Mouse (Mus musculus): ENCODE measurements around the gene Sfxn3. TPM values are rescaled to one million over a fixed set of nuclear protein-coding genes. Genes with fewer than 3 reads are reported as not detected.

The Sfxn3 gene
- polyA plus RNA-seq, 1 experiment from 2014 or later = 2.5 TPM

DNA sequence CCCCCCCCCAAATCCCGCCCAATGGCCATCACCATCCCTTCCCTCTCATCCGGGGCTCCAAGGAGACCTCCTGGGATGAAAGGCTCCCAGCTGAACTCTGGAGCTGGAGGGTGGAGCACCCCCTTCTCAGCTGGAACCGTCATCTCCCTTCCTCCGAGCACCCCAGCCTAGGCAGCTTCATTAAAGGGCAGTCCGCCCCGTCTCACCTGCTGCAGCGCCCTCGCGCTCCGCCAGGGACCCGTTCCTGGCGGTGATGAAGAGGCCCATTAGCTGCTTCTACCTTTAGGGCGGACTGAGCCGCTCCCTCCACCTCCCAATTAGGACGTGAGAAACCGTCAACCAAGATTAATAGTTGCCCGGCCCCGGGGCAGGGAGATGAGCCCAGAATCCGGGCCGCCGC, 17.9 kb downstream of the Sfxn3 start:
- no peaks in the 10 kb centered on the region for H3K36me3 ChIP-seq (replicated peaks; ENCODE audit: insufficient read depth, low read length)
- WGBS (ENCODE audit: insufficient replicate concordance) = 24% methylated on average over 20 of the region's 21 CpGs
- H3K4me3 ChIP-seq (ENCODE audit: low read depth, low read length) = no peak overlapping the region
- no peak for DNase-seq
- no peak for ATAC-seq
- H3K27ac ChIP-seq (ENCODE audit: low read depth) = no peak overlapping the region
- no peak overlapping the region for H3K4me2 ChIP-seq (ENCODE audit: low read depth, low read length)
- H3K9me3 ChIP-seq (ENCODE audit: low read length) = no peaks in the 10 kb centered on the region
- peaks cover 9% of the 10 kb centered on the region; the same call in 1 of the 2 replicates for H3K4me1 ChIP-seq (ENCODE audit: insufficient read depth)
- no peak overlapping the region for H3K9ac ChIP-seq (replicated peaks)
- TF ChIP-seq EP300 (IDR thresholded peaks at IDR 0.05; ENCODE audit: low read depth) (no peak), CTCF (IDR thresholded peaks at IDR 0.05; ENCODE audit: low read depth) (no peak)
- peaks cover 36% of the 10 kb centered on the region for H3K27me3 ChIP-seq (ENCODE audit: insufficient read depth, low read length)

DNA sequence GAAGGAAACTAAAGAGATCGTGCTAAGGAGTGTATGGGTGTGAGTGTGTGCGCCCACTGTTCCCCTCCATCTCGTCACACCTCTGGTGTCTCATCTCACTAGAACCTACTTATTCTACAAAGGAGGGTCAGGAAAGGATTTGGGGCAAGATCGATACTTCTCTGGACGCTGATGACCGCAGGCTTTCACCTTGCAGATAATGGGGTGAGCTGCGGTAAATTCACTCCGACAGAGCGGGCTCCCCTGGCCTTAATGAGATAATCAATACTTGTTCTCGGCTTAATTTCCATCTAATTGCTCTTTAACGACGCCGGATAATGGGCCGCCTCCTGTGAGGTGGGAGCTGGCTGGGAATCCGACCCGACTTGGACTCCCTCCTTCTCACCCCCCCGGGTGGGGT, 19.9 kb downstream of the Sfxn3 start:
- Histone ChIP-seq H3K27me3 (ENCODE audit: insufficient read depth, low read length) (peaks cover 36% of the 10 kb centered on the region), H3K36me3 (replicated peaks; ENCODE audit: insufficient read depth, low read length) (no peaks in the 10 kb centered on the region), H3K4me1 (ENCODE audit: insufficient read depth) (peaks cover 15% of the 10 kb centered on the region), H3K9me3 (ENCODE audit: low read length) (no peaks in the 10 kb centered on the region), H3K9ac (replicated peaks) (no peak overlapping the region), H3K4me3 (ENCODE audit: low read depth, low read length) (no peak overlapping the region), H3K27ac (ENCODE audit: low read depth) (no peak overlapping the region), H3K4me2 (ENCODE audit: low read depth, low read length) (no peak overlapping the region)
- ATAC-seq = no peak
- 58% methylated on average over 17 of the region's 17 CpGs for WGBS (ENCODE audit: insufficient replicate concordance)
- no peak for TF ChIP-seq CTCF (IDR thresholded peaks at IDR 0.05; ENCODE audit: low read depth)
- no peak for TF ChIP-seq EP300 (IDR thresholded peaks at IDR 0.05; ENCODE audit: low read depth)
- DNase-seq = no peak

DNA sequence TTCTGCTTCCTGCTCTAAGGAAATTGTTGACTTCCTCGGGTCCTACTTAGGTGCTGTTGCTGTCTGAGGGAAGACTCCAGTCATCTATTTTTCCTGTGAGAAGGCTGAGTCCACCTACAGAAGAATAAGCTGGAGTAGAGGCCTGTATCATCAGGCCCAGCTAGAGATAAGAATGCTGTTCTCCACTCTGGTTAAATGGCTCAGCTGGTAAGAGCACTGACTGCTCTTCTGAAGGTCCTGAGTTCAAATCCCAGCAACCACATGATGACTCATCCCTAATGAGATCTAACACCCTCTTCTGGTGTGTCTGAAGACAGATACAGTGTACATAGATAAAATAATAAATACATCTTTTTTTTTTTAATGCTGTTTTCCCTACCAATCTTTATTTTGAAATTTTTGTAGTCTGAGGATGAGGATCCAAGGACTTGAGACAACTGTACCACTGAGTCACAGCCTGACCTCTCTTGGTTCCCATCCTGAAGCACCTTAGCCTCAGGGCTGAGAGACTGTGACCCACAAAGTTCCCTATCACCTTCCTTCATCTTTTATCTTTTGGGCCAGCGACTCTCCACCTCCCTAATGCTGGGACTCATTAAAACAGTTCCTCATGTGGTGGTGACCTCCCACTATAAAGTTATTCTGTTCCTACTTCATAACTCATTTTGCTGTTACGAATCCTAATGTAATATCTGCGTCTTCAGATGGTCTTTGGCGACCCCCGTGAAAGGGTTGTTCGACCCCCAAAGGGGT, 20.6 kb downstream of the Sfxn3 start:
- peaks cover 15% of the 10 kb centered on the region for H3K4me1 ChIP-seq (ENCODE audit: insufficient read depth)

DNA sequence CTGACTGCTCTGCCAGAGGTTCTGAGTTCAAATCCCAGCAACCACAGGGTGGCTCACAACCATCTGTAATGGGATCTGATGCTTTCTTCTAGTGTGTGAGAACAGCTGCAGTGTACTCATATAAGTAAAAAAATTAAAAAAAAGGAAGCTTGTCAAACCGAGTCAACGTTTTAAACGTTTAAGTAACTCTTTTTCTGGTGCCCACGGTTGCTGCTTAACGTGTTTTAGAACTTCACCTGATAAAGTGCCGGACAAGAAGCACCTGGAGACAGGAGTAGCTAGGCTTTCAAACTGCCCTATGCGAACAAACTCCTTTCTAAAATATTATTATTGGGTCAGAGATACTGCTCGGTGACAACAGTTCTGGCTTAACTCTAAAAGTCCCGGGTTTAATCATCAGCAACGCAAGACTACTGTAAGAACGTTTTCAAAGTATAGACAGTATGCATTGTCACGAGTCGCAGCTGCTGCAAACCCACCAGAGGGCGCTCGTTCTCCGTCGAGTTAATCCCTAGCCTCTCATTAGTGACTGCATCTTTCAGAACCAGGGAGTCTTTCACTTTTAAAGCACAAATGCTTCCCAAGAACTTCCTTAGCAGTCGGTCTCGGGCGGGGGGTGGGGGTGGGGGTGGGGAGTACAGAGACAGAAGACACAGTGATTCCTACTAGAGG, 26.7 kb downstream of the Sfxn3 start:
- WGBS (ENCODE audit: insufficient replicate concordance) = 6% methylated on average over 20 of the region's 20 CpGs
- Histone ChIP-seq H3K36me3 (replicated peaks; ENCODE audit: insufficient read depth, low read length) (no peaks in the 10 kb centered on the region), H3K4me1 (ENCODE audit: insufficient read depth) (peaks cover 26% of the 10 kb centered on the region), H3K9ac (replicated peaks) (peak overlapping the region; percentile 77), H3K4me2 (ENCODE audit: low read depth, low read length) (peak overlapping the region; percentile 91), H3K27me3 (ENCODE audit: insufficient read depth, low read length) (peaks cover 30% of the 10 kb centered on the region), H3K27ac (ENCODE audit: low read depth) (peak overlapping the region; percentile 89), H3K4me3 (ENCODE audit: low read depth, low read length) (peak overlapping the region; percentile 58), H3K9me3 (ENCODE audit: low read length) (no peaks in the 10 kb centered on the region)
- TF ChIP-seq EP300 (IDR thresholded peaks at IDR 0.05; ENCODE audit: low read depth) (no peak), CTCF (IDR thresholded peaks at IDR 0.05; ENCODE audit: low read depth) (peak; percentile 93)
- ATAC-seq (peak; percentile 54), DNase-seq (peak; percentile 92)

More for the DNA sequence above, 20.6 kb downstream of the Sfxn3 start:
- H3K4me3 ChIP-seq (ENCODE audit: low read depth, low read length) = no peak overlapping the region
- TF ChIP-seq EP300 (IDR thresholded peaks at IDR 0.05; ENCODE audit: low read depth) = no peak
- TF ChIP-seq CTCF (IDR thresholded peaks at IDR 0.05; ENCODE audit: low read depth) = no peak
- WGBS (ENCODE audit: insufficient replicate concordance) = 57% methylated on average over 7 of the region's 7 CpGs
- H3K27me3 ChIP-seq (ENCODE audit: insufficient read depth, low read length) = peaks cover 36% of the 10 kb centered on the region
- ATAC-seq (no peak), DNase-seq (no peak)
- no peaks in the 10 kb centered on the region for H3K9me3 ChIP-seq (ENCODE audit: low read length)
- no peak overlapping the region for H3K27ac ChIP-seq (ENCODE audit: low read depth)
- H3K9ac ChIP-seq (replicated peaks) = no peak overlapping the region
- H3K4me2 ChIP-seq (ENCODE audit: low read depth, low read length) = no peak overlapping the region
- H3K36me3 ChIP-seq (replicated peaks; ENCODE audit: insufficient read depth, low read length) = no peaks in the 10 kb centered on the region

DNA sequence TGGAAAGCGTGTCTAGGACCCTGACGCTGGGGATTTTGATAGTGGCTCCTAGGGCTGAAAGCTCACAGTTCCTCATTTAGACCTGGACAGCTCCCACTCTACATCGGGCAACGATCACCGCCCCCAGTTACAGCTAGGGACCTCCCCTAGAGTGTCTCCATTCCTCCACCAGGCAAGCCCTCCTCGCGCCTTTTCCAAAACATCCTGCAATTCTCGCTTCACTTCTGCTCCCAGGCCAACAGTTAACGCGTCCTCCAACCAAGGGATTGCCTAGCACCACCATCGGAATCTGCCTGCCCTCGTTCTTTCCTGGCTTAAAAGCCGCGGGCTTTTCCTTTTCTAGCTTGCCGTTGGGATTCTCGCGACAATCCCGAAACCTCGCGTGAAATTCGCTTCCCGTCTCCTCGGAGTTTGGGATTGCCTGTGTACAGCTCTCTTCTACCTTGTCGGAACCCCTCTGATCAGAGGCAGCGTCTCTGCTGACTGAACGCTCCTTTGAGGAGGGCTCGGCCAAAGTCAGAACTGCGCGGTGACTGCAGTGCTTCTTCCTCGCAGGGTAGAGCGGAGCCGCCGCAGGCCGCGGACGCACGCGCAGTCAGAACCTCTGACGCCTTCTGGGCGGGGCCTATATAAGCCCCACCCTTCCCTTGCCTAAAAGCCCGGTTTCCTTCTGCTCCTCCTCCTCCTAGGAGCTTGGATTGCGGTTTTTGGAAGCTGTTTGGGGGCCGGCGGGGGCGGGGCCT, 27.4 kb downstream of the Sfxn3 start, which contains the start of gene Kazald1:
TSS of gene Kazald1 (plus strand) at position 662 of the 743 bp plus-strand sequence.
- peak; percentile 90 for ATAC-seq
- no peaks in the 10 kb centered on the region for H3K36me3 ChIP-seq (replicated peaks; ENCODE audit: insufficient read depth, low read length)
- TF ChIP-seq EP300 (IDR thresholded peaks at IDR 0.05; ENCODE audit: low read depth) (peak; percentile 68; the same call in 1 of the 2 replicates), CTCF (IDR thresholded peaks at IDR 0.05; ENCODE audit: low read depth) (0 out of 2 replicates have a peak, but pooled peaks have one; percentile 1)
- H3K4me1 ChIP-seq (ENCODE audit: insufficient read depth) = peaks cover 30% of the 10 kb centered on the region
- DNase-seq = peak; percentile 94
- whole genome bisulfite sequencing (ENCODE audit: insufficient replicate concordance) = under 1% methylated on average over 45 of the region's 45 CpGs
- H3K27me3 ChIP-seq (ENCODE audit: insufficient read depth, low read length) = peaks cover 38% of the 10 kb centered on the region
- peak within 1 kb of the TSS; percentile 77 for H3K9ac ChIP-seq (replicated peaks)
- H3K27ac ChIP-seq (ENCODE audit: low read depth) = peak within 1 kb of the TSS; percentile 89
- no peaks in the 10 kb centered on the region for H3K9me3 ChIP-seq (ENCODE audit: low read length)
- H3K4me3 ChIP-seq (ENCODE audit: low read depth, low read length) = peak within 1 kb of the TSS; percentile 58
- peak within 1 kb of the TSS; percentile 91 for H3K4me2 ChIP-seq (ENCODE audit: low read depth, low read length)
